Mouse (Mus musculus) lung, postnatal 36 days (tissue): Measurements from ENCODE around the gene Hs3st6.
A peak's percentile ranks its signal among the peaks of the same experiment; 100 is the strongest.
"Not testable (repeated sequence)": the region's sequence is repeated elsewhere in the genome, so short reads cannot be mapped to it uniquely, and the experiment has no call there.

ENCODE experiments used
- DNase-seq: peaks from one replicate; pipeline ENCODE4 v3.0.0; 2022; ENCODE audit warnings: mixed read lengths

Gene Hs3st6

DNA sequence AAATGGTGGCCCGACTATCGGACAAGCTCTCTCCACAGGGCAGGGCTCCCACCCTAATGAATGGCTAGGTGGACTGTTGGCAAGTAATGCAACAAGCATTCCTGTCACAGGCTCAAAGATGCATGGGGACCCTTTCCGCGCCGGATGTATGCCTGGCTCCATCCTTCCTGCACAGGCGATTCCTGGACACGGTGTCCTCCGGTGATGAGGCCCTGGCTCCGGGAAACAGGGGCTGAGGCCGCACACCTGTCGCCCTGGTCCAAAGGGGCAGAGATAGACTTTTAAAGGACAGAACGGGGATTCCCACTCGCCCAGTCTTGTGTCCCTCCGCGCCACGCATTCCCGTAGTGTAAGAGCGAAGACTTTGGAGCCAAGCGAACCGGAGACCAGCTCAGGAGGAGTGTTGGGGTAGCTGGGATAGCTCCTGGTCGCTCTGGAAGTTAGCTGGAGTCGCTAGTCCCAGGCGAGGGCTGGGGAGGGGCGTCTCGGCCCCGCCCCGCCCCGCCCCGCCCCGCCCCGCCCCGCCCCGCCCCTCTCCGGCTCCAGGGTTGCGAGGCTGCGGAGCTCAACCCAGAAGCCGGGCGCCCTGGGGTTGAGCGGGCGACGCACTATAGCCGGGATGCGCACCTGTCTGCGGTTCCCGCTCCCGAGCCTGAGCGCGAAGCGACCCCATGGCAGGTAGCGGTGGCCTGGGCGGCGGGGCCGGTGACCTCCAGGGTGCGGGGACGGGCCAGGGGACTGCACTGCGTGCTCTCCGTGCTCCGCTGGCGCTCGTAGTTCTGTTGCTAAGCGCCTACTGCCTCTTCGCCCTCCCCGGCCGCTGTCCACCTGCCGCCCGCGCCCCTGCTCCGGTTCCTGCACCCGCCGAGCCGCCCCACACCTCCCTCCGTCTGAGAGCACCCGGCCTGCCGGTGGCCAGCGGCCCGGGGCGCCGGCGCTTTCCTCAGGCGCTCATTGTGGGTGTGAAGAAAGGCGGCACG is at the start of gene Hs3st6:
TSS of gene Hs3st6 (plus strand) at position 574 of the 980 bp plus-strand sequence.
- no peak for DNase-seq

GRCm38 (mm10) chr17:24705821-24706220 is 47.0 kb upstream of the Hs3st6 start:
- no peak for DNase-seq

GRCm38 (mm10) chr17:24706982-24707800 is 45.6 kb upstream of the Hs3st6 start, which contains the start of gene Tbl3:
Gene Tbl3 (minus strand): TSS chr17:24707660.
- peak; percentile 98 for DNase-seq

DNA sequence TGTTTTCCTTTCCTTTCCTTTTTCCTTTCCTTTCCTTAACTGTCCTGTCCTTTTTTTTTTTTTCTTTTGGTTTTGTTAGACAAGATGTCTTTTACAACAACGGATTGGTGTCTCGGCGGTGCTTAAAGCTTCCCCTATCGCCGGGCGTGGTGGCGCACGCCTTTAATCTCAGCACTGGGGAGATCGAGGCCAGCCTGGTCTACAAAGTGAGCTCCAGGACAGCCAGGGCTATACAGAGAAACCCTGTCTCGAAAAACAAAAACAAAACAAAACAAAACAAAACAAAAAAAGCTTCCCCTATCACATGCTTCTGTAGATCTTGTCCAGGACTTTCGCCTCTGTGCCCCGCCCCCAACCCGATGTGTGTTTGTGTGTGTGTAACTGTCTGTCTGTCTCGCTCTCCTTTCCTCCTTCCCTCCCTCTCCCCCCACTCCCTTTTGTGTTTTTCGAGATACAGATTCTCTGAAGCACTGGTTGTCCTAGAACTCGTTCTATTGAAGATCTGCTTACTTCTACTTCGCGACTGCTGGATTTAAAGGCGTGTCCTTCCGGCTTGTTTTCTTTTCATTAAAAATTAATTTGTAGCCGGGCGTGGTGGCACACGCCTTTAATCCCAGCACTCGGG is 44.9 kb upstream of the Hs3st6 start:
- peak; percentile 15 for DNase-seq

- DNase-seq: peak; percentile 55
These were observed 44.1 kb upstream of the Hs3st6 start for GRCm38 (mm10) chr17:24708646-24709045.

- no peak for DNase-seq
These were observed 37.2 kb upstream of the Hs3st6 start for GRCm38 (mm10) chr17:24715556-24715955.

- no peak for DNase-seq
These were observed 36.6 kb upstream of the Hs3st6 start for GRCm38 (mm10) chr17:24716166-24716682.

DNA sequence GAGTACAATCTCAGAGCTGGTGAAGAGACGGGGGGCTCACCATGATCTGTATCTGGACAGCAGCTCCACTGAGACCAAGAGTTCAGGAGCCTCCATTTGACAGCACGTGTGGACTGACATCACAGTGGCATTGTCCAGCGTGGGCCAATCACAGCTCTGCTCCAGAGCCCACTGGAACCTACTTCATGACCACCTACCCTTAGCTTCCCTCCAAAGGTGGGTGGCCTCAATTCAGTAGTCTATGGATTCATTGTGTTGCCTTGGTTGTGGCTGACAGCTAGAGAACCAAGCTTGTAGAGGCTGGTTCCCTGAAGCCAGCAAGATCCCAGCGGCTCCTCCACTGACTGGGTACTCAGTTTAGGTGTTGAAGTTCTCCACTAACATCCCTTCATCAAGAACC is 34.8 kb upstream of the Hs3st6 start, which contains the start of the genes Rnf151 and Rps2:
TSS of gene Rnf151 (minus strand) at position 121 of the 400 bp plus-strand sequence.
TSS of gene Rps2 (plus strand) at position 174 of the 400 bp plus-strand sequence.
- DNase-seq: no peak

- not testable (repeated sequence) for DNase-seq
These were observed 33.9 kb upstream of the Hs3st6 start for GRCm38 (mm10) chr17:24718938-24719337.

DNA sequence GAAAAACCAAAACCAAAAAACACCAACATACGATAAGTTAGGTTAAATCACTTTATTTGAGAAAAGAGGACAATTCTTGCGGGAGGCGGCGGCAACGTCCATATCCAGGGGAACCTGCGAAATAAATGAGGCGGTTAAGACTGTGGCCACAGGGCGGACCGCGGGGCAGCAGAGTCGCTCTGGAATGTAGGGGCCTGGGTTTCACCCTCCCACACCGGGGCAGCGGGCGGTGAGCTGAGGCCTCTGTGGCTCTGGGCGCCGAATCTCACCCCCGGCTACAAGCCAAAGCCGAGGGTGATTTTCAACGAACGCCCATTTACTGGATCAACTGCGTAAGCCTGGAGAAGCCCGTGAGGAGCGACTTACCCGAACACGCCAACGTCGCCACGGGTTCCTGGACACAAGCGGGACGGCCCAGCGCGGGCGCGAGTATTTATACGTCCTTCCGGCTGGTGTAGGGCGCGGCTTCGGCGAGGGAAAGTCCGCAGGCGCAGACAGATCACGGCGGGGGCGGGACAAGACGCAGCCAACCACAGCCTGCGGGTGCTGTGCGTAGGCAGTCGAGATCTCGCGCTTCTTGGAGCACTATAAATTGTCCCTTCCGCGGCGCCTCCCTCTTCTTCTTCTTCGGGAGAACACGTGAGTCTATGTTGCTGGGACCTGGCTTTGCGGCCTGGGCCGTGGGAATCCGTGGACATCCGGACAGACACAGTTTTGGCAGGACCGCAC is 33.1 kb upstream of the Hs3st6 start:
- DNase-seq: peak; percentile 99

- DNase-seq: not testable (repeated sequence)
These were observed 32.2 kb upstream of the Hs3st6 start for GRCm38 (mm10) chr17:24720616-24721015.

- not testable (repeated sequence) for DNase-seq
These were observed 31.3 kb upstream of the Hs3st6 start for GRCm38 (mm10) chr17:24721383-24721955.

GRCm38 (mm10) chr17:24722220-24722924 is 30.4 kb upstream of the Hs3st6 start:
- no peak for DNase-seq

- DNase-seq: no peak
These were observed 29.5 kb upstream of the Hs3st6 start for GRCm38 (mm10) chr17:24723122-24723880.

GRCm38 (mm10) chr17:24723881-24724180 is 29.0 kb upstream of the Hs3st6 start:
- DNase-seq: no peak

- DNase-seq: peak; percentile 98
These were observed 28.6 kb upstream of the Hs3st6 start, which contains the start of gene Ndufb10 for GRCm38 (mm10) chr17:24724184-24724583. Gene Ndufb10 (minus strand): TSS chr17:24724478.

GRCm38 (mm10) chr17:24725637-24726390 is 27.0 kb upstream of the Hs3st6 start:
- no peak for DNase-seq

- DNase-seq: no peak
These were observed 25.2 kb upstream of the Hs3st6 start, which contains the start of gene Rpl3l for GRCm38 (mm10) chr17:24727618-24728017. Gene Rpl3l (plus strand): TSS chr17:24727820.

DNA sequence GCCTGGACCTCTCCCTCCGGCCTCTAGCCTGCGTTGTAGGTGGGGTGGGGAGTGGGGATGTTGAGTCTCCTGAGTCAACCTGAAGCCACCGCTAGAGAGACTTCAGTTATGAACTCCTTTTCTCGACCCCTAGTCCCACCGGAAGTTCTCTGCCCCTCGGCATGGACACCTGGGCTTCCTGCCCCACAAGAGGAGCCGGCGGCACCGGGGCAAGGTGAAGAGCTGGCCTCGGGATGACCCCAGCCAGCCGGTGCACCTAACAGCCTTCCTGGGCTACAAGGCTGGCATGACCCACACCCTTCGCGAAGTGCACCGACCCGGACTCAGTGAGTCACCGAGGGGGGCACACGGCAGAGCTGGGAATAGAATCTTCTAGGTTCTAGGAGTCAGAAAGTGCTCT is 24.6 kb upstream of the Hs3st6 start:
- no peak for DNase-seq
